Mouse (Mus musculus): ENCODE results near the gene Tspan14. TPM values are rescaled to one million over a fixed set of nuclear protein-coding genes. Genes with fewer than 3 reads are reported as not detected.

Tspan14 gene
- total RNA-seq, 1 experiment from 2014 or later, result 31.1 TPM

DNA sequence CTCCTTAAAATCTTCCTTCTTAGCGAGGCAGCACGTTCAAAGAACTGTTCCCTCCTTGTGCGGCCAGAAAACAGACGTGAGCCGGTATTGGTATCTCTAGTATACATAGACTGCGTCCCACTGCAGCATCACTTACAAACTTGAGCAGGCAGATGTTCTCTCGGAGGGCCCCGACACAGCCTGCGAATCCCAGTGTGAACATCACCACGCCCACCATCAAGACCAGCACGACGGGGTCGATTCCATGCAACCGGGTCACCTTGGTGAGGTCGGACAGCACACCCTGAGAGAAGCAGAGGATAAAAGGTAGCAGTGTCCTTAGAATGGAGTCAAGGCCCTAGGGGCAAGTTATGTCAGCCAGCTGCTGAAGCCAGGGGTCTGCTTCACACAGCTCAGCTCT, 49.9 kb downstream of the Tspan14 start:
- DNase-seq, result no peak

DNA sequence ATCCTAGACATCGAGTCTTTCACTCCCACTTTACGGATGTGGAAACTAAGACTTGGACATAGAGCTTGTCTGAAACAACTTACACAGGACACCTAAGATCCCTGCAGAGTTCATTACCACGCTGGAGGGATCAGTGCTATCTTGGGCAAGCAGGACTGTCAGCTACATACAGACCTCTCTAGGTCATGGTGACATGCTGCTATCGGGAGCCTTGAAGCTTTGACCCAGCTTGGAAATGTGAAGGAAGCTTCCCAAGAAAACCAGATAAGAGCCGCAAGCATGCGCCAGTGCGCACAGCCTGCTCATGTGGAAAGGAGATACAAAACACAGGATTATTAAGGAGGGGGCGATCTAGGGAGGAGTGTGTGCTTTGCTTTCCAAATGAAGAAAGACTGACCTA, 50.8 kb downstream of the Tspan14 start:
- no peak for DNase-seq

DNA sequence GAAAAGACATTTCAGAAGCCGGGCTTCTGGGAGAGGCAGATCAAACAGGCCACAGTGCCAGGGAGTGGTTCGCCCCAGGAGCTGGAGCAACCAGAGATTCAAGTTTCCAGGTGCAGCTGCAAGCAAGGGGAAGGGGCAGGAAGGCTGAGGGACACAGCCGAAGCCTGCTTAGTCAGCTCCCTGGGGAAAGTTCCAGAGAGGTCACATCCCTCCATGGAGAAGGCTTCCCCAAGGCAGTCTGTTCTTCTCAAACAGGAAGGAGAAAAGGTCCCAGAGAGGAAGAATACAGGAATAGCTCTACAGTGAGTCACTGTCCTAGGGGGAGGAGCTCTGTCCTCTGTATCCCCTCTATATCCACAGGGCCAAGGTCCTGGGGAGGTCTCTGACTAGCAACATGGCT, 51.9 kb downstream of the Tspan14 start:
- DNase-seq, result no peak

DNA sequence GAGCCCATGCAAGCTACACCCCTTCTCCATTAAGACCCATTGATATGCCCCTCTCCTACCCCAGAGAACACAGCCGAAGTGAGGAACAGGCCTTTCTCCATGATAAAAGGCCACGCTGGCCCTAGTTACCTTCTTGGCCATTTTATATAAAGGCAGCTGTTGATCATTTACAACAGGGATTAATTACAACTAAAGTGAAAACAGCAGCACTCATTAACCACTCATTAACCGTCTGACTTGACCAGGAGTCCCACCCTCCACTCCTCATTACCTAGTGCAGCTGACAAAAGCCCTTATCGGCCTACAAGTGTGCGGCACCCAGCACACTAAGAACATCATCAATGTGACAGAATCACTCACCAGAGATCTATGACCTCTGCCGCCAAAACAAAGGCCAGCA, 52.9 kb downstream of the Tspan14 start:
- DNase-seq, result no peak

DNA sequence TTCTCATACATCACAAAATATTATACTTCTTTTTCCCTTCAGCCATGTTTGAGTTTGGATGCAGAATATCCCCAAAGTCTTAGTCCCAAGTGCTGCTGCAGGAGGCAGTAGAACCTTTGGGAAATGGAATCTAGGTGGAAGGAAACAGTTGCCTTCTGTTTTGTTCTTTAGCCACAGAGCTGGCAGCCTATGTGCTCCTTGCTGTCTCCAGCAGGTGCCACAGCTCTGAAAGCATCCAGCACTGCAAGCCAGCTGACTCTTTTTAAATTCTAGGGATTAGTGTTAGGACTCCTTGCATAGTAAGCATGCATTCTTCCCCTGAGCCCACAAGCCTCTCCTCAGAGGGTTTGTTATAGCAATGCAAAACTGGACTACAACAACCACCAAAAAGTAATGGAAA, 55.1 kb downstream of the Tspan14 start:
- no peak for DNase-seq

DNA sequence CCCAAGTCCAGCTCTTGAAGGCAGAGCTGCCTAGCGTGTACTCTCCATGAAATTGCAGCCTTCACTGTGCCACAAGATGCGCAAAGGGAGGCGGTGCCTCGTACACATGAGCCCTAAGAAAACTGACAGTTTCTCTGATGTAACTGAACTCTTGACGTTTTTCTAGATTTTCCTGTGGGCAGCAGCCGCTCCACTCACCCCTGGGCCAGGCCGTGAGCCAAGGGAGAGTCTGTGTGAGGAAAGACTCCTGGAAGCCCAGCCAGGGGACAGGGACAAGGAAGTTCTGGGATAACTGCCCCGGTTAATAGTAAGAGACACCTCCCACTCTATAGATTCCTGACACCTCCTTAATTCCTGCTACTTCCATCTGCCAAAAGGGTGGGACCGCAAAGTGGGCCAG, 57.8 kb downstream of the Tspan14 start:
- no peak for DNase-seq

DNA sequence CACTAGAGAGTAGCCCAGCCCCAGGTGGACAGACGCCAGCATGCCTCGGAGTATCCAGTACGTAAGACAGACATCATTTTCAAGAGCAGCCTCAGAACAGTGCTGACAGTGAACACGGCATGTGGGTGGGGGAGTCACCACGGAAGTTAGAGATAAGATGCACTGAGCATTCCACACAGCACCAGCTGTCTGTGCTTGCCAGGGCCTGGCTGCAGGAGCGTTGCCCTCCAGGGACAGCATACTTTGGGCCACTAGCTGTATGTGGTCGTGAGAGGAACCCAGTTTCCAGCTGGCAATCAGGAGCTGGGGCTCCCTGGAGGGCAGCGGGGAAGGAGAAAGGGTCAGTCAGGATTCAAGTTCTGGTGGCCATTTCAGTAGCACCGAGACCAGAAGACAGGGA, 59.8 kb downstream of the Tspan14 start:
- DNase-seq, result no peak

DNA sequence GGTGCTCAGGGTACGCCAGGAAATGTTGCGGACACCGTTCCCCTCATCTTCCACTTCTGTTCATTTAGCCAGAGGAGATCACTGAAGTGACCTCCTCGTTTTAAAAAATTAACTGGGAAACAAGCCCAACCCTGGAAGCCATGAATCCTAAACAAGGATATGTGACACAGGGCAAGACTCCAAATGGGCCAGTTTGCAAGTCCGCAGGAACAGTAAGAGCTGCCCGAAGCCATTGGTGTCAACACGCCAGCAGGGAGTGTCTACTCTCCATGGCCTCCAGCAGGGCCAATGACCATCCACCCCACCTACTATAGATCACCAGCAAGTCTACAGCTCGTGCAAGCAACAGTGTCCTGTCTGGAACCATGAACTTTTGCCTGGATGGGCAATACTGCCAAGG, 60.8 kb downstream of the Tspan14 start:
- DNase-seq, result no peak

DNA sequence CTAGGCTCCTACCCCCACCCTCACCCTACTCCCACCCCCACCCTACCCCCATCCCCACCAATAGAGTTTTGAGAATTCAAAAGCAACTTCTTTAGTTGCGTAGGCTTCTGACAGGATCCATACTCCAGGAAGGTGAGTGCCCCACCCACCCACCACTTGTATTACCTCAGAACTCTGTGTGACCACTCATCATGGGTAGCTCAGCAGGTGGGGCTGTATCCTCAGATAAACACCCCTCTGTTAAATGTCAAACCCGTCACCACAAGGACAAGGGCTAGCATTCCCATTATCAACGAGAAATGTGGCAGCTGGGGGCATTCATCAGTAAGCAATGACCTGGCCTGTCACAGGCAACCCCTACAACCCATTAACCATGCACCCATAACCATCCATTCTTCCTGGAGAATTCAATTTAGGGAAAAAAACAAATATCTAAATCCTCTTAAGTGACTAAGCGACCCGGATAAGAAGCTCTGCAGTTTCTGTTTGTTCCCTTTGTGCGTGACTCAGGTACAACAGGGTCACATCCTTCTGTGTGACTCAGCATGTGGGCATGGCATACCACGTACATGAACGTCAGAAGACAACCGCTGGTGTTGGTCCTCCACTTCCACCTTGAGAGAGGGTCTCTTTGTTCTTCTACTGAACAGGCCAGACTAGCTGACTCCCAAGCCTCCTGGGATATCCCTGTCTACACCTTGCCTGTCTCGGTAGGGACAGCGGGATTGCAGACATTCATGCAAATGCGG, 64.1 kb downstream of the Tspan14 start:
- no peak for DNase-seq

DNA sequence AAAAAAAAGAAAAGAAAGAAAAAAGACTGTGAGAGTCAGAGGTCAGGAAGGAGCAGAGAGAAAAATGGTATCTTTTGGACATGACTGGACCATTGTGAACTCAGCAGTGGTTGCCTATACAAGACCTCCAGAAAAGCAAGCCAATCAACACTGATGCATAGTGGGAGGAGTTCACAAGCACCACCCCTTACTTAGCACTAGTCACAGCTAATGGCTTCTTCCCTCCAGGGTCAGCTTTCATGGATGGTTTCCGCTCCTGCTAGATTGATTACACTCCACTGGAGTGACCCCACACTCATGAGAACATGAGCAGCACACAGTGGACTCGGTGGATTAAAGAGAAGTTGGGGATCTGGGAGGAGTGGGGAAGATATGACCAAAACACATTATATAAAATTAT, 66.3 kb downstream of the Tspan14 start:
- no peak for DNase-seq

DNA sequence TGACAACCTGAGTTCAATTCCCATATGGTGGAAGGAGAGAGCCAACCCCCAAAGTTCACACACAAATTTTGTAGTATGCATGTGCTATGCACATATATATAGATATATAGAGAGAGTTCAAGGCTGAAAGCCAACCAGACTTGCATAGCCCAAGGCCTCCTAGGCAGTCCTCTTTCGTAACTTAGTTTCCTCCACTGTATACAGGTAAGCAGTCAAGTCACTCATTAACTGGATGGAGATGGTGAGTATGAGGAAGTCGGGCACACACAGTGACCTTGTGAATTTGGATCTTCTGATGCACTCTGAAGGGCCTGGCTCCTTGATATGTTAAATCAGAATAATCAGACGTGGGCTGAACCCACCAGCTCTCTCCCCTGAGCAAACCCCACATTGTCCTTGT, 68.7 kb downstream of the Tspan14 start:
- no peak for DNase-seq

DNA sequence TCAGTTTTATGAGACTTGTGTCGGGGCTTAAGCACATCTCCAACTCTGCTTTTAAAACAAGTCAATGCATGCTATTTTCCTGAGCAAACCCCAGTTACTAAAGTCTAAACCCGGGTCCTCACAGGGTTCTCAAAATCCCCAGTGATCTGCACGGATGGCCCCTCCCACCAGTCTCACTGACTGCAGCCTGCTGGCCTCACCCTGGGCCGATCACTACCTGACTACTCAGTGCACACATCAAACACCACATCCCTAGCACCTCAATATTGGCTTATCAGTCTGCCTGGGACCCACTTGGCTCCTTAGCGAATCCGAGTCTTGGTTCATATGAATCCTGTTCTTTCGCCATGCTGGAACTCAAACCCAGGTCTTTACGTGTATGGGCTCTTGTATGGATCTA, 70.9 kb downstream of the Tspan14 start:
- DNase-seq, result no peak

DNA sequence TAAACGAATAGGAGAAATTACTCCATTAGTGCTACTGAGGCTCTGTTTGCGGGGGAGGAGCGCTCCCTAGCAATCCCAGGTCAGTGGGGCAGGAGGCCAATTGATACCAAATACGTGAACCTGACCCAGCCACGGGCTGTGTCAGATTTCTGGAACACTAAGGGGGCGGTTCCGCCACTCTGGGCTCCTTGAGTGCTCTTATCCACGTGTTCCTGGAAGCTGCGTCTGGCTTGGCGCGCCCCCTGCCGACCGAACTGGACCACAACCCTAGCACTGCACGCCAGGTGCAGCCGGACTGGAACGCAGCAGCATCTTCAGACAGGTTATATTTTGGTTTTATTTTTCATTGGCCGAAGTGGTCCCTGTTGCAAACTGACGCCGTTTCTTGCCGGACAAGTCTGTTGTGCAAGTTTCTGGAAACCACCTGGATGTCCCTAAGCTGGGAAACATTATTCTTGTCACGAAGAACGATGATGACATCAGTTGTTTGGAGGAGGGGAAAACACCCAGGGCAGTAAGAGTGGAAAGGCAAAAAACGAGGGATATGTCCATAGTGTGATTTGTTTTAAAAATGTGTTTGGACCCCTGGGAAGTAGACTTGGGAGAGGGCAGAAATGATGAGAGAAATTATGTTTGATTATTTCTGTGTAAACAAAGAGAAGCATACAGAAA, 71.9 kb downstream of the Tspan14 start:
- peak; percentile 82 for DNase-seq

DNA sequence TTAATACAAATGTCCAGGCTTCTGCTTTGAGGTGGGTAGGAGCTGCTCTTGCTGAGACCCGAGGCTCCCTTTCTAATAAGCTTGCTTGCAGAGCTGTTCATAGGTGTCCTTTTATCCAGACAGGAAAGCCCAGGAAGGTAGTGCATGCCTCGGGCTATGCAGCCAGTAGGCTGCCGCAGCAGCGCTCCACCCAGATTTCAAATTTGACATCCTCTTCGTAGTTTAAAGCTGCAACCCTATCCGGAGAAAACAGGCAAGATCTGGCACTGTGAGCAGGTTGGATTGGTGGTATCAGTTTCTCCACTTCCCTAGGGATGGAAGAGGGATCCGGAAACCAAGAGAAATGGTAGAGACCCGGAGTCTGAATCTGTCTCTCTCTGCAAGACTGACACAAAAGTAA, 72.7 kb downstream of the Tspan14 start:
- DNase-seq, result no peak

DNA sequence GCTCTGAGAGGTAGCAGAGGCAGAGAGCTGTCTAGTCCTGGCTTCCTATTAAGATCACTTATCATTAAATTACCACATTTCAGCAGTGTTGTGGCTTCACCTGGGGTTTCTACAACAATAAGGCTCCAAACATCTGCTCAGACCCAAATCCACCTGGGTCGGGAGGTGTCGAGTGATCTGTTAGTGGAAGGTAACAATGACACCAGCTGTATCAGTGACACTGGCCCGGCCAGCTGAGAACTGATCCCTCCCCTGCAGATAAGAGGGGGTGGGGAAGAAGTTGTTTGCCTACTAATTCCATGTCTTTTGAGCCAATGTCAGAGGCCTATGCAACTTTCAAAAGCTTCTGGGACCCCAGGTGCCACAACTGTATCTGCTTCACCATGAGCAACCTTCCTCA, 73.4 kb downstream of the Tspan14 start, which contains the start of gene Sh2d4b:
Gene Sh2d4b, minus strand, starts transcription at position 71 of the 400 bp plus-strand sequence.
- DNase-seq, result no peak

DNA sequence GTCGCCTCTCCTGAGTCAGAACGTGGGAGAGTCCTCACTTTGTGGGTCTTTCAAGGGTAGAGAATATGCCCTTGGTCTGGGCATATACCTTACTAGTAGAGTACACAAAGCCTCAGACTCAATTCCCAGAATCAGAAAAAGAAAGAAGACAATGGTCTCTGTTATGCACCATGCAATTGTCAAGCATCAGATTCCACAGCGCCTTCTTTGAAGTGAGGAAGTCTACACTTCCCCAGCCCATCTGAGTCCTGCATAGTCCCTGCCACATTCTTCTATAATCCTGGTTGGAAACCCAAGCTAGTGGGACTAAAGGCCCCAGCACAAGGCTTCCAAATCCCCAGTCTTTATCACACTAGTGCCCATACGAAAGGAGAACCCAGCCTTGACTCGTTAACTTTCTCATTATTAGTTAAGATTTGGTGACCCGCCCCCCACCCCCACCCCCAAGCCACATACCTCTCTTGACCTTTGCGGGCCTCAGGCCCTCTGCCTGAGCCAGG, 74.2 kb downstream of the Tspan14 start:
- DNase-seq, result no peak

DNA sequence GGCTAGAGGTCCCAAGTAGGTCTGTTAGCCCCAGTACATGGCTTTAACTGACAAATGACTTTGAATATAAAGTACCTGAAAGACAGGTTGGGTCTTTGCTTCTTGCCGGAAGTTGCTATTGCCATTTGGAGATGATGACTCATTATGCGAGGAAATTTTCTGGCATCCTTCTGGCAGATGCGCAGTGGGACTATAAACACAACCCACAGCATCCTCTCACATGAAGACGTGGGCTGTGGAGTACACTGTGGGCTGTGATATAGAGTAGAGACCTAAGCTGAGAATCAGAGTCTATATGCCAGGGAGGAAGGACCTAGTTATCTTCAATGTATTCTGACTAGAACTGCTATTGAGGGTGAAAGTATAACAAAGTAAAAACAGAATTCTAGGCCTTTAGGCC, 75.1 kb downstream of the Tspan14 start:
- DNase-seq, result no peak

DNA sequence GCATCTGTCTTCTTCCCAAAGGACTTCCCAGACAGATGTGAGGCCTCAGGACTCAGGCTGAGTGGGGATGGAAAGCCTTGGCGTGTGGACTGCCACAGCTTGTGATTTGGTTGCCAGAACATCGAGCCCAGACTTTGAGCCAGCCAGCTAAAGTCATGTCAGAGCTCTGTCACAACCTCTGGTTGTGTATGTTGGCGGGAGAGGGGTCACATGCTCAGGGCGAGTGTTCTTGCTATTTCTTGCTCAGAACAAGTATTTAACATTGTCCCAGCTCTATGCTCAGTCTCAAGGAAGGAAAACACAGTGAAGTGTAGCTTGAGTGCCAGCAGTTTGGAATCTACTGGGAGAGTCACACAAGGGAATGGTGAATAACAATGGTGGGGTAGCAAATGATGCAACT, 76.9 kb downstream of the Tspan14 start:
- no peak for DNase-seq

DNA sequence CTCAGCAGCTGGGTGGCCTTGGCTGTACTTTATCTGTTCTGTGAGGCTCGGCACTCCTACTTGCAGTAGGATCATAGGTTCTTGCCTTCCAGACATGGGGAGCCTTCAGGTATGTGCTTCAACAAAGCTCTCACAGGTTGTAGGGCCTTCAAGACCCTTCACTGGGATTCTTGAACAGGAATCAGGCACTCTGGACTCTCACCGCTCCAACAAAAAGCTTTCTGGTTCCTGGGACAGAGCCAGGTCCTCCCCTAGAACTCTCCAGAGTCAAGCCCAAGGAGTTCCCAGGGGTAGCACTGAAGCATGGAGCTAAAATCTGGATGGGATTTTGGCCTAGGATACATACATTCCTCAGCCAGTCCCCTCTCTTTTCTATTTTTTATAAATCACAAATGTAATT, 77.4 kb downstream of the Tspan14 start:
- DNase-seq, result no peak

DNA sequence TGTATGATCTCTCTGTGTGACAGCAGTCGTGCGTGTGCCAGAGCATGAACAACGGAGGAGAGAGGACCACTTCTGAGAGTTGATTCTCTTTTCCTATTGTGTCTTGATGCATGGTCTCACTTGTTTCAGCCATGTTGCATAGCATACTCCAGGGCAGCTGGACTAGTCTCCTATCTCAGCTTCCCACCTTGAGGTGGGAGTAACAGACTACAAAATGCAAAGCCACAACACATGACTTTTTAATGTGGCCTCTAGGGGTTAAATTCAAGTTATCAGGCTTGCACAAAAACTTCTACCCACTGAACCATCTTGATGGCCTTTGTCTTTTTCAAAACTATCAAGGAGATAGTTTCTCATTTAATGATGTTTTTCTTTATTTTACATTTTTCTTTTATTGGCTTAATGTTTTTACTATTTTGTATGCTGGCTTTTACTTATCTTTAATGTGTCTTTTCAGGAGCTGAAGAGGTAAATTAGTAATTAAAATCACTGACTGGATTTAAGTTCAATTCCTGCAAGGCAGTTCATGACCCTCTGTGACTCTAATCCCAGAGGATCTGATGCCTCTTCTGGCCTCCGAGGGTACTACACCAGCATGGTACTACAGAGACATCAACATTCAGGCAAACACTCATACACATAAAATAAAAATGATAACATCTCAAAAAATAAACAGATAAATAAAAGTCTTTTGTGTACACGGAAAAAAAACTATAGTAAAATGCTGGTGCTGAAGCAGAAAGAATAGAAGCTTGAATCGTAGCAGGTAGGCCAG, 80.0 kb downstream of the Tspan14 start:
- DNase-seq, result no peak

DNA sequence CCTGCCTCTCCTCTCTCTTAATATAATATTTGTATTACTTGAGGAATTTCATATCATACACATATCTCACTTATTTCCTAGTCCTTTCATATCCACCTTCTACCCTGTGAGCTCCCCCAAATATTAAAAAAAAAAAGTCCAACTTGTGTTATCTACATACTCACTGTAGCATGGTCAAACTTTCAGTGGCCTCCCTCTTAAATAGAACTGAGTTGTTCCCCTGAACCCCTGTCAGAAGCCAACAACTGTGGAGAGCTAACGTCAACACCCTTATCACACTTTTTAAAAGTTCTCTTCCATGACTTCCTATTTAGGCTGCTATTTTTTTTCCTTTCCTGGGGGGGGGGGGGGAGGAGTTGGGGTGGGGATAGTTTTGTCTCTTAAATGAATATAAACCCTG, 80.9 kb downstream of the Tspan14 start:
- no peak for DNase-seq

DNA sequence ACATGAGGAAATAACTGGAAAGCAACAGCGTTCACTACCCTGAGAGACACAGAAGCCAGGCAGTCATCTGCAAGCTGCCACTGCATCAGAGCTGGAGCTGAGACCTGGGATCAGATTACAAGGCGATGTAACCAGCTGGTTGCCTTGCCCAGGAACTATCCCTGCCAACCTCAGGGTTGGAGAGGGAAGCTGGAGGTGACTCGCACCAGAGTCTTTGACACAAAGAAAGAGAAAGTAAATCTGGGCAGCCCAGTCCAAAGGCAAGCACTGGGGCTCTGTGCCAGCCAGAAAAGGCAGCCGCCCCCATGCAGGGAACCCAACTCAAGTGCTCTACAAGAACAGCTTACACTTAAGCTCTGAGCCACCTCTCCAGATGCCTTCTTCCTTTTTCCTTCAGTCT, 81.4 kb downstream of the Tspan14 start:
- DNase-seq, result no peak

DNA sequence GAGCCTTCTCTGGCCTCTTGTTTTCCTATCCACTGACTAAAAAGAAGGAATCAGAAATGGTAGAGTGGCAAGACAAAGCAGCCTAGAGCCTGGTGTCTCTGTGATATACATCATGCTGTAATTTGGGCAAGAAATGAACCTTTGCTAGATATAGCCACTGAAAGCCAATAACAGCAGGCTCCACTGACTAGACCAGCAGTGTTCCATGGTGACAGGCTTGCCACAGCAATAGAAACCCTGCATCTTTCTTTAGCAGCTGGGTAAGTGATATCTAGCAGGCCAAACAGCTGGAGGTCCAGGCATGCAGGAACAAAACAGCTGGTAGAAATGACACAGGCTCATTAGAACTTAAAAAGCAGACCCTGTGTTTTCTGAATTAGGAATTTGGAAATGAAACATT, 92.0 kb downstream of the Tspan14 start:
- DNase-seq, result no peak
